Mouse (Mus musculus) forebrain, embryonic 14.5 days (tissue): ENCODE results near the gene Wfdc6b. TPM values are rescaled to one million over a fixed set of nuclear protein-coding genes. Genes with fewer than 3 reads are reported as not detected.
A peak's percentile ranks its signal among the peaks of the same experiment; 100 is the strongest.
"Not testable (repeated sequence)": the region's sequence is repeated elsewhere in the genome, so short reads cannot be mapped to it uniquely, and the experiment has no call there.

ENCODE experiments used
- ATAC-seq: fragments of 200-750 bp; cut with Nextera tagmentation; 2 replicates; pipeline ENCODE4 v1.8.0; 2017; ENCODE audit warnings: mild to moderate bottlenecking, moderate library complexity
- DNase-seq: peaks from one replicate; pipeline ENCODE4 v3.0.0-alpha.2; 2015; ENCODE audit warnings: low spot score
- H3K27ac ChIP-seq: fragments of 300-500 bp; sonication (generic); 2 replicates; pipeline ENCODE4 v1.5.1; 2014; ENCODE audit warnings: low read depth, mild to moderate bottlenecking, control low read depth, low read length, moderate library complexity
- H3K27me3 ChIP-seq: fragments of 300-500 bp; sonication (generic); replicated peaks from 2 replicates; pipeline ENCODE4 v1.6.1; 2014; ENCODE audit warnings: low read length, control low read depth, mixed read lengths; ENCODE audit not compliant: control insufficient read depth, insufficient read depth
- H3K36me3 ChIP-seq: fragments of 300-500 bp; sonication (generic); 2 replicates; pipeline ENCODE4 v1.6.1; 2014; ENCODE audit warnings: low read length, control low read depth; ENCODE audit not compliant: control insufficient read depth, insufficient read depth
- H3K4me1 ChIP-seq: fragments of 300-500 bp; sonication (generic); 2 replicates; pipeline ENCODE4 v1.6.1; 2014; ENCODE audit warnings: antibody characterized with exemption, low read length, control low read depth; ENCODE audit not compliant: control insufficient read depth, insufficient read depth
- H3K4me2 ChIP-seq: fragments of 300-500 bp; sonication (generic); 2 replicates; pipeline ENCODE4 v1.6.1; 2014; ENCODE audit warnings: mild to moderate bottlenecking, control low read depth, low read length
- H3K4me3 ChIP-seq: fragments of 300-500 bp; sonication (generic); 2 replicates; pipeline ENCODE4 v1.5.1; 2014; ENCODE audit warnings: low read depth, low read length, control low read depth
- H3K9ac ChIP-seq: fragments of 300-500 bp; sonication (generic); 2 replicates; pipeline ENCODE4 v1.6.1; 2014; ENCODE audit warnings: mild to moderate bottlenecking, low read length, control low read depth, moderate library complexity
- H3K9me3 ChIP-seq: fragments of 300-500 bp; sonication (generic); replicated peaks from 2 replicates; pipeline ENCODE4 v1.6.1; 2016; ENCODE audit warnings: low read length, control low read depth, mixed read lengths; ENCODE audit not compliant: control insufficient read depth
- WGBS: fragments of 180-500 bp; shearing (Covaris S2); extraction: QIAGEN DNeasy Blood & Tissue Kit; methylation state at CpG from one replicate; pipeline ENCODE4 v1.1.7; 2014; 5-methylcytosine and 5-hydroxymethylcytosine counted together
- polyA plus RNA-seq: library from polyadenylated mRNA; unstranded; fragments of >200 nt; fragmentation: Nextera tagmentation; extraction: Ambion mirVana; gene quantifications from 2 replicates; pipeline ENCODE4 v1.2.1, GENCODE M21; 2014

Wfdc6b gene
- polyA plus RNA-seq = not detected in 2 replicates

GRCm38 (mm10) chr2:164613471-164613870 is at the start of gene Wfdc6b, which contains the start of gene Wfdc8:
Gene Wfdc6b (plus strand): TSS chr2:164613522.
Gene Wfdc8 (minus strand): TSS chr2:164613626.
- not testable (repeated sequence) for DNase-seq, ATAC-seq, H3K36me3 ChIP-seq, H3K9ac ChIP-seq, H3K4me1 ChIP-seq, H3K27ac ChIP-seq, H3K27me3 ChIP-seq, H3K9me3 ChIP-seq, H3K4me3 ChIP-seq, H3K4me2 ChIP-seq
- 49% methylated on average over 8 of the region's 8 CpGs for WGBS

DNA sequence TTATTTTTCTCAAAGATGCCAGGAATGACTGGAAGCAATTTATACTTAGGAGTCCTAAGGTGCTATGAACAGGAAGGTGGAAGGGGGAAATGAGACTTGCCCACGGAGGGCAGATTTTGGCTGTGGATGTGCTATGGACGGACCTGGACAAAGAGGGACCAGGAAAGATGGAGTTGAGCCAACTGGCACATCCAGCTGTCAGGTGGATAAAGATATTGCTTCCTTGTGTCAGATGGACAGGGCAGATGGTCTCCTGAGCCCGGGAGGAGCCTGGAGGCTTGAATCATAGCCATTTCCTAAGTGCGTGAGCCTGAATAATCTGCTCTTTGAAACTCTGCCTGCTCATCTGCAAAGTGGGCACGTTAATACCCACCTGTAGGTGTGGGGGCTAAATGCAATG is 49.0 kb upstream of the Wfdc6b start:
- H3K9me3 ChIP-seq = no peaks in the 10 kb centered on the region
- no peak overlapping the region for H3K27ac ChIP-seq
- H3K4me1 ChIP-seq = no peaks in the 10 kb centered on the region
- H3K36me3 ChIP-seq = no peaks in the 10 kb centered on the region
- H3K4me3 ChIP-seq = no peak overlapping the region
- no peak overlapping the region for H3K9ac ChIP-seq
- no peaks in the 10 kb centered on the region; the same call in 1 of the 2 replicates for H3K27me3 ChIP-seq
- no peak overlapping the region for H3K4me2 ChIP-seq
- WGBS = 65% methylated on average over 5 of the region's 5 CpGs
- peak; percentile 7 for DNase-seq
- ATAC-seq = no peak

DNA sequence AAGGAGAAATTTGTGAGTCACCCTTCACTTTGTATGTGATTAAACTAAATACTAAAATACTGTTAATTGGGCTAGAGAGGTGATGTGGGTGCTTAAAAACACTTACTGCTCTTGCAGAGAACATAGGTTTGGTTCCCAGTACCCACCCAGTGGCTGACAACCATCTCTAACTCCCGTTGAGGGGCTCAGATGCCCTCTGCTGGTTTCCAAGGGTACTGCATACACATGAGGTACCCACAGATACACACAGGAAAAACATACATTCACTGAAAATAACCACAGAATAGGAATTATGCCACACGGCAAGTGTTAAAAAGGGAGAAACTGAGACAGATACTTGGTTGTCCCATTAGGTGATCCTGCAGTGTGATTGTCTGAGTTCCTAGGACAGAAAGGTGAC is 46.3 kb upstream of the Wfdc6b start:
- no peak overlapping the region for H3K4me2 ChIP-seq
- ATAC-seq = no peak
- WGBS = 84% methylated on average over 2 of the region's 2 CpGs

GRCm38 (mm10) chr2:164567460-164567859 is 45.9 kb upstream of the Wfdc6b start:
- H3K36me3 ChIP-seq = no peaks in the 10 kb centered on the region
- 93% methylated on average over 5 of the region's 5 CpGs for WGBS
- no peaks in the 10 kb centered on the region for H3K9me3 ChIP-seq
- no peaks in the 10 kb centered on the region; the same call in 1 of the 2 replicates for H3K27me3 ChIP-seq
- no peak overlapping the region for H3K4me2 ChIP-seq
- no peak for DNase-seq
- no peaks in the 10 kb centered on the region for H3K4me1 ChIP-seq
- no peak overlapping the region for H3K27ac ChIP-seq
- no peak for ATAC-seq
- no peak overlapping the region for H3K9ac ChIP-seq
- no peak overlapping the region for H3K4me3 ChIP-seq

More for the DNA sequence above, 46.3 kb upstream of the Wfdc6b start:
- no peaks in the 10 kb centered on the region; the same call in 1 of the 2 replicates for H3K27me3 ChIP-seq
- DNase-seq = no peak
- H3K27ac ChIP-seq = no peak overlapping the region
- no peak overlapping the region for H3K4me3 ChIP-seq
- no peak overlapping the region for H3K9ac ChIP-seq
- H3K9me3 ChIP-seq = no peaks in the 10 kb centered on the region
- H3K4me1 ChIP-seq = no peaks in the 10 kb centered on the region
- H3K36me3 ChIP-seq = no peaks in the 10 kb centered on the region

DNA sequence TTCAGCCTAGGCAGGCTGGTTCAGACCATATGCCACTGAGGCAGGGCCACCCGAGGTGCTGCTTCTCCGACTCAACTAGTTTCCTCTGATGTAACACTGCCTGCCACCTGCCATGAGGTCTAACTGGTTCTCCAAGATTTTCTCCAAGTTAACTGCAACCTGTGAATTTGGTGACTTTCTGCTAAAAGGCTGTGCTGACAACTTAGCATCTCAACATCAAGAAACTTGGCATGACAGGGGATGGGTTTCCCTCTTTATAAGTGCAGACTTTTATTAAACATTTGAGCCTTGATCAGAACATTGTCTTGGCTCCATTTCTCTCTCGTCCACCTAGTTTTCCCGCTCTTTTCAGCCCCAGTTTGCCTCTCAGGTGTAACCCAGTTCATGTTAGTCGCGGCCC is 40.0 kb upstream of the Wfdc6b start, which contains the start of gene Spint3:
TSS of gene Spint3 (minus strand) at position 101 of the 400 bp plus-strand sequence.
- not testable (repeated sequence) for ATAC-seq, DNase-seq, H3K27me3 ChIP-seq, H3K9ac ChIP-seq, H3K9me3 ChIP-seq, H3K36me3 ChIP-seq, H3K4me2 ChIP-seq, H3K4me1 ChIP-seq, H3K27ac ChIP-seq, H3K4me3 ChIP-seq
- 88% methylated on average over 6 of the region's 6 CpGs for WGBS

GRCm38 (mm10) chr2:164585025-164585725 is 28.1 kb upstream of the Wfdc6b start, which contains the start of gene Wfdc6a:
Gene Wfdc6a (minus strand): TSS chr2:164585447.
- H3K4me2 ChIP-seq, DNase-seq, H3K27me3 ChIP-seq, H3K36me3 ChIP-seq, H3K9me3 ChIP-seq, H3K4me3 ChIP-seq, H3K9ac ChIP-seq, ATAC-seq, H3K4me1 ChIP-seq, H3K27ac ChIP-seq: not testable (repeated sequence)
- 53% methylated on average over 13 of the region's 13 CpGs for WGBS

- Histone ChIP-seq H3K9ac (no peak overlapping the region), H3K4me2 (no peak overlapping the region), H3K9me3 (no peaks in the 10 kb centered on the region), H3K36me3 (no peaks in the 10 kb centered on the region), H3K27me3 (no peaks in the 10 kb centered on the region), H3K4me3 (no peak overlapping the region), H3K27ac (no peak overlapping the region), H3K4me1 (no peaks in the 10 kb centered on the region)
- peak; percentile 40; the same call in 1 of the 2 replicates for ATAC-seq
- 11% methylated on average over 4 of the region's 4 CpGs for WGBS
- DNase-seq = peak; percentile 80
Measured at GRCm38 (mm10) chr2:164592014-164592413, 21.3 kb upstream of the Wfdc6b start.

DNA sequence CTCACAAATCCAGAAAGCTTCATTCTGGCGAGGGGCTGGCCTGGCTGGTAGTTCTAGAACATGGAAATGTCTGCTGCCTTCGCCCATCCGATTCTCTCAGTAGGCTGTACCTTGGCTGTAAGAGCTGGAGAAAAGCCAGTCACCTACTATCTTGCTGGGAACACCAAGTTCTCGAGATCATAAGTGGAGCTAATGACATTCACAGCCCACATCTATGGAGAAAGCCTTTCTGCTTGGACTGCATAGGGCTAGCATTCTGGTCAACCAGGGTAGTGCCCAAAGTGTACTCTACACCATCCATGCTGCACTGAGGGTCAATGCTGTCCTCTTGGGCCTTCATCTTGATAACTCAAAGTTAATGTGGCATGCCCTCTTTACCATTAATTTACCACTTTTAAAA is 19.8 kb upstream of the Wfdc6b start, which contains the start of gene Eppin:
TSS of gene Eppin (minus strand) at position 101 of the 400 bp plus-strand sequence.
- H3K4me1 ChIP-seq = no peaks in the 10 kb centered on the region
- no peak within 1 kb of the TSS for H3K4me2 ChIP-seq
- DNase-seq (no peak), ATAC-seq (no peak)
- no peaks in the 10 kb centered on the region for H3K36me3 ChIP-seq
- no peaks in the 10 kb centered on the region for H3K27me3 ChIP-seq
- H3K4me3 ChIP-seq = no peak within 1 kb of the TSS
- no peak within 1 kb of the TSS for H3K9ac ChIP-seq
- H3K27ac ChIP-seq = no peak within 1 kb of the TSS
- 84% methylated on average over 4 of the region's 4 CpGs for WGBS
- H3K9me3 ChIP-seq = no peaks in the 10 kb centered on the region

GRCm38 (mm10) chr2:164600179-164600578 is 13.1 kb upstream of the Wfdc6b start:
- Histone ChIP-seq H3K4me3 (no peak overlapping the region), H3K4me1 (no peaks in the 10 kb centered on the region), H3K27me3 (no peaks in the 10 kb centered on the region), H3K36me3 (no peaks in the 10 kb centered on the region), H3K27ac (no peak overlapping the region), H3K9ac (no peak overlapping the region), H3K9me3 (no peaks in the 10 kb centered on the region), H3K4me2 (no peak overlapping the region)
- ATAC-seq (no peak), DNase-seq (no peak)
- 67% methylated on average over 3 of the region's 3 CpGs for WGBS
